Mouse (Mus musculus) brain, embryonic 18.5 days (tissue): Measurements from ENCODE around the gene Chst11.

Experiments used
- DNase-seq: peaks from one replicate; pipeline ENCODE4 v3.0.0-alpha.2; 2012; ENCODE audit warnings: low read depth, low spot score

Chst11 gene

GRCm38 (mm10) chr10:83141434-83141833 is 156.1 kb downstream of the Chst11 start:
- DNase-seq: no peak

DNA sequence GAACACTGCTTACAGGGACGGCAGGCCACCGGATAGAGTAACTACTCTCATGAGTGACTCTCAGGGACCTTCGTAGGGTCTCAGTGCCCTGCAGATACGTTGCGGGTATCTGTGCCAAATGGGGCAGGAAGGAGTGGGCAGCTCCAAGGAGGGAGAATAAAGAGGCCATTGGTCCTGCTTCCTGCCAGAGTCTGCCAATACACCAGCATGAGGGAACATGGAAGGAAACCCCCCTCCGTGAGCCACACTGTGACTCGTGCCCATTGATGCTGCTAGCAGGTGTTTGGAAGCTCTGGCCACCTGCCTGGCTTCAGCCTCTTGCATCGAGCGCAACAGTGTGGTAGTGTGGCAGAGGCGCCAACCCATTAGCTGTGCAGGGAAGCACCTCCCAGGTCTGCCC is 157.8 kb downstream of the Chst11 start:
- no peak for DNase-seq

DNA sequence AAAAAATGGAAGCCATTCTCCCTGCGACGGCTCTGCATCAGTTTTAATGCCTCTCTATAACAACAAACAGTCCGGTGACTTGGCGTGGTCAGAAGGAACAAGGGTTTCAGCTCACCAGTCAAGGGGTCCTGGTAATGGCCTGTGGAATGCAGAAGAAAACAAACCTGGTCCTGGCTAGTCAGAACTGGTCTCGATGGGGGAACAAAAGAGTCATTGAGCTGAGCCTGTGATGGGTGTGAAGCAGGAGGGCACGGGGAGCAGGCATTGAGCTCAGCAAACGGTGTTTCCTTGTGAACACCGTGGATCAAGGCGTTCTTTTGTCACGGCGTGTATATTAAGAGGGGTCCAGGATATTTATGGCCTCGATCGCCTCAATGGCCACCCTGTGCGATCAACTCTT is 160.5 kb downstream of the Chst11 start:
- DNase-seq: no peak

DNA sequence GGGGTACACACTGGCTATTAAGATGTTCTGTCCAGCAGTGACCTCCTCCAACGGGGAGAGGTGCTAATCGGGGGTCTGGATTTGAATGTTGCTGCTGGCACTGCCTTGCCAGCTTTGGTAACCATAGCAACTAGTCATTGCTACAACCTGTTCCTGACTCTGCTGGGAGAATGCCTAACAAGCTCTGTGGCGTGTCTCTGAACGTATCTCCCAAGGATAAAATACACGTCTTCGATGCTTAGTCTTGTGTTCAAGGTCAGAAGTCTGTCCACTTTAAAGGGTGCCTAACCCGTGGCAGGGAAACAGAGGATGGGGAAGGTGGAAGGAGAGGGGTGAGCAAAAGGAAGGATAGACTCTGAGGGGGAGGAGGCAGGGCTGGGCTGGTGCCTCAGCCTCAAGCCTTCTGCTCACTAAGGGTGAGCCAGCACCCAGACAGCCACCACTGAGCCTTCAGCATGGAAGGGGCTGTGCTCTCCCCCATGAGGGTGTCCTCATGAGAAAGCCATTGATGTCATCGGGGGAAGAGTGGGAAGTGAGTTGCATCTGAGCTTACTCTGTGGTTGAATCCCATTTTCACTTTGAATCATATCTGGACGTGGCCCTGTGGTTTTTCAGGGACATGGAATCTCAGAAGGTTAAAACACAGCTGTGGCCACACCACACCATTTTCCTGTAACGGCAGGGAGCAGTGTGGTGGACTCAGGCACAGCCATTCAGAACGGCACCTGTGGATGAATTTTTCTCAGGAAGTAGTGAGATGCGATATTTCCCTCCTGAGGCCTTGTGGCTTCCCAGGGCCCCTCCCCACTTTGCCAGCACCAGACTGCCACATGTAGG is 164.3 kb downstream of the Chst11 start:
- no peak for DNase-seq

- DNase-seq: no peak
Observed at GRCm38 (mm10) chr10:83150587-83150986, 165.3 kb downstream of the Chst11 start.

DNA sequence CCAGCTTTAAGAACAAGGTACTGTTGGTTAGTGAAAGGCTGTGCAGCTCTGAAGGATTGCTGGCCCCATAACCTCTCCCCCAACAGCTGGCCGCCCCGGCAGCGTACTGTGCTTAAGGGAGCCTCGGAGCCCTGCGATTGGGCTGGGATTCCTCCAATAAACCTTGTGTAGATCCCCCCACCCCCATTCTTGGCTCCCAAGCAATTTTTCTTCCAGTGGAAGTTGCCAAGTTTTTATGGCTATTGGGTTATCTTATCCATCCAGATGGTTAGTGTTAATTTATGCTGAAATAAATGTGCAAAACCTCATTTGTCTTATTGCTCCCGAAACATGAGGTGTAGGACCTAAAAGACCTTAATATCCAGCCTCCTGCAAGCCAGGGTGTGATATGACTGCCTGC is 166.1 kb downstream of the Chst11 start:
- DNase-seq: no peak

GRCm38 (mm10) chr10:83151896-83152685 is 166.8 kb downstream of the Chst11 start:
- DNase-seq: no peak

GRCm38 (mm10) chr10:83152723-83153122 is 167.4 kb downstream of the Chst11 start:
- DNase-seq: no peak

- no peak for DNase-seq
Observed at GRCm38 (mm10) chr10:83153374-83153773, 168.1 kb downstream of the Chst11 start.

DNA sequence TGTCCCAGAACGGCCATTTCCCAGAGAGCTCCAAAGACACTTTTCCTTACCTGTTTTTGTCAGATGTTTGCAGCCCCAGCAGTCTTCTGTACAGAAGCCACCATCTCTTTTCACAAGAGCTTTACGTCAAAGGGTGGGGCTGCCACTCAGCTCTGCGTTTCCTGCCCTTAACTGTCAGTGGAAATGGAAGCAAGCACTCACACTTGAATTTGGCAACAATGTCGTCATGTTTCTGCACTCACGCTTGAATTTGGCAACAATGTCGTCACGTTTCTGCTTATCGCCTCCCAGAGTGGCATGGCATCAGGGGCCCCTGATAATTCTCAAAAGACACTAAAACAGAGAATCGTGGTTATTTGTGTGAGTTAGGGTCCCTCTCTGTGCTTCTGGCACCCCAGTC is 168.6 kb downstream of the Chst11 start:
- no peak for DNase-seq

DNA sequence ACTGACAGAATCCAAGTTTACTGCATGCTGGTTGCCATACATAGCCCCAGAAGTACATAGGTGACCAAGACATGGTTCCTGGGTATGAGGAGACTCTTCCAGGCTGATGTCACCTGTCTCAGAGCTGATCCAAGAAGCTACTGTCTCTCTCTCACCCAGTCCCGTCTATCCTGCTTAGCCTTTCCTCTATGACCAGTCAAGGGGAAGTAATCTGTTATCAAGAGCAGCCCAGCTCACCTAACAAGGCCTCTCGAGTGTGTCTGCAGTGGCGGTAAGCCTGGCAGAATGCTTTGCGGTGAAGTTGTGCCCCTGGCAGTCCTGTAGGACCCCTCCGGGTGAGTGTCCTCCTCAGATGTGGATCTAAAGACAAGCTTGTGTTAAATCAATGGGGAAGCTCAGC is 172.0 kb downstream of the Chst11 start:
- DNase-seq: no peak

DNA sequence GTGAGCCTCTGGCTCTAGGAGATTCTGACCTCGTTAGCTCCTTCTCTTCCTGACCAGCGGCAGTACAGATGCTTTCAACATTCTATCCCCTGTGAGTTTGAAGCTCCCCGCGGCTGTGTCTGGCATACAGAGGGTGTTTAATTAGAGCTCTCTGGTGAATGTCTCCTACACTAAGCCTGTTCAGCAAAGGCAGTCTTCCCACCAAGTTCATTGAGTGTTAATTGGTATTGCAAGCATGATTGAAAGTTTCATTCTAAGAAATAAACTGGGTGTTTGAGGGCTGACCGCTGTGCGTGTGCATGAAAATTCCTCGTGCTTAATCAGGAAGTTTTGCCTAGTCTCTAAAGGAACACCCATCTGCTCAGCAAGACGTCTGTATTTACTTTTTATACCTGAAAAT is 173.0 kb downstream of the Chst11 start:
- no peak for DNase-seq

DNA sequence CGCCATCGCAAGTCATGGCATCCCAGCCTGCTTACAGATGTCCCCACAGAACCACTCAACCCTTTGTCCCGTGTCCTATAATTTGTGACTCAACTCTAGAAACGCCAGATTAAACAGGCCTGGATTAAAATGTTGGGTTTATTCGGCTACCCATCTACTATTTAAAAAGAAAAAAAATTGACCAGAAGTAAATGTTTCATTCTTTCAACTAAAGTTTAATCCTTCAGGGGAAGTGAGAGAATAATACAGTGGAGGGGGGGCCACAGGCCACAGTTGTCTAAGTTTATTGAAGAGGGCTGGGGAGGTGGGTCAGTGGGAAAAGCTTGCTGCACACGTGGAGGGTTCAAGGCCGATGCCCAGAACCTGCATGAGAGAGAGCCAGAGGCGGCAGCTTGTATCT is 173.9 kb downstream of the Chst11 start:
- no peak for DNase-seq

GRCm38 (mm10) chr10:83161656-83162365 is 176.5 kb downstream of the Chst11 start:
- DNase-seq: no peak

GRCm38 (mm10) chr10:83163946-83164345 is 178.6 kb downstream of the Chst11 start:
- DNase-seq: no peak

GRCm38 (mm10) chr10:83164901-83165435 is 179.7 kb downstream of the Chst11 start:
- no peak for DNase-seq

DNA sequence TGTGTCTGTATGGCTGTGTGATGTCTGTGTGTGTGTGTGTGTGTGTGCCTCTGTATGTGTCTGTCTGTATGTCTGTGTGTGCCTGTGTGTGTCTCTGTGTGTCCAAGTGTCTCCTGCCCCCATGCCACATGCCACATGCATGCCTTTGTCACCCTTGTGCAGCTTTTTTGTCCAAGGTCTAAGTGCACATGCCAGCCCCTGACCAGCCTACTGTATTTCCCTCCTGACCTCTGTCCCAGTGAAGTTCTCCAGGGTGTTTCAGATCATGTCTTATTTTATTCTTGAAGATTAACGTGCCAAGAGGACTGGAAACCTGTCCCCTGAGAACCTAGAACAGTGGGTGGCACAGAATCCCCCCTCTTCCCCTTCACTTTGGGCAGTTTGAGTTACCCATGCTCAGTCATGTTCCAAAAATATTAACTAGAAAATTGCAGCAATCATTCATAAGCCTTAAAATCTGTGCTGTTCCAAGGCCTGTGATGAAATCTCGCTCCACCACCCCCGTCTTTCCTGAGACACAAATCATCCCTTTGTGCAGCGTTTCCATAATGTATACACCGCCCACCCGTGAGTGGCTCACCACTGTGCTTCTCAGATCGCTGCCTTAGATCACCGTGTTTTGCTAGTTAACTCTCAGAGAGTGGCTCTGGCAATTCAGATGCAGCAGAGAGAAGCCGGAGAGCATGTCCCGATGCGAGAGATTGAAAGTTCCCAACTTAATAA is 180.4 kb downstream of the Chst11 start:
- DNase-seq: no peak

GRCm38 (mm10) chr10:83166272-83166671 is 181.0 kb downstream of the Chst11 start:
- no peak for DNase-seq

- DNase-seq: no peak
Observed at GRCm38 (mm10) chr10:83167492-83167891, 182.2 kb downstream of the Chst11 start.

DNA sequence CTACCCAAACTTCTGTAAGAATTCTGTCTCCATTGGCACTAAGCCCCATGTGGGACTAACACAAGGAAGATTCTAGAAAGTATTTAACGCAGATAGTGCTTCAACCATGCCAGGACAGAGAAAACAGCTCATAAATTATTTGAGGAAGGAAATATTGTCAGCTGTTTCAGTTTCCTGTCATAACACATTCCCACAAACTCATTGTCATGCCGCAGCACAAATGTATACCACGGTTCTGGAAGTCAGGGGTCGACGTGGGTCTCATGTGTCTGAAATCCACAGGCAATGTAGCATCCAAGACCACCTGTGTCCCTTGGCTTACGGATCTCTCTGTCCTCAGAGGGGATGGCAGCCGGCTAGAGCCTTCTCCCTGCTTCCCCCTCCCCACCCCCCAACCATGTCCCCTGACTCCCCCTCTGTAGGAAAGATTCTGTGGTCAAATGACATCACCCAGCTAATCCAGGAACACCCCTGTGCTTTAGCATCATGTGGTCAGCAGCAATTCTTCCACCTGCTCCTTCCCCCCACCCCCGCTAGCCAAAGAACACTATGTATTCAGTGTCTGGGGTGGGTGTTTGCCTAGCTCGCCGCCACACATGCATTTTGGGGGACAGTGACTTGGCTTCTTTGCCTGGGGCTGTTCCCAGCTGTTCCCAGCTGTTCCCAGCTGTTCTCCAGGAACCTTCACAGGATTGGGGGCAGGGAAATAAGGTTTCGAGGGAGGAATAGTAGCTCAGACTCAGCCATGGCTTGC is 183.2 kb downstream of the Chst11 start:
- no peak for DNase-seq

GRCm38 (mm10) chr10:83169554-83169953 is 184.3 kb downstream of the Chst11 start:
- no peak for DNase-seq
